Mouse (Mus musculus): ENCODE results near the gene Ube2l3.

Ube2l3 gene

GRCm38 (mm10) chr16:17146772-17147235, 55.6 kb downstream of the Ube2l3 start, which contains the start of gene Ccdc116:
Gene Ccdc116 (minus strand): TSS chr16:17147229.
- peak; percentile 93 for DNase-seq

DNA sequence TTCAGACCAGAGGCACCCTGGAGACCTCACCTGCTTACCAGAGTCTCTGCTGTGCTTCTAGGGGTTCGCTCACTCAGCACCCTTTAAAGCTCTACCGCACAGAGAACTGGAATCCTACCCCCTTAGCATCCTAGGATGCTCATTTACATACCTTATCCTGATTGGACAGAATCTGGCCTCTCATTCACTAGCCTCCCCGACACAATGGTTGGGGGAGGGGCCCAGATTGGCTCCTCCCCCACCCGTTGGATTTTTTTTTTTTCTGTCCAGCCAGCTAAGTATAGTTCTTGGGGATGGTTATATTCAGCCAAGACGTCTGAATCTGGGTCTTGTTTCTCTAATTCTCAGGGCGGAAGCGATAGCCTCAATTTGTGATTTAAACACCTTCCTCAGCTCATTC, 58.1 kb downstream of the Ube2l3 start, which contains the start of gene Ydjc:
Gene Ydjc (plus strand): TSS at position 283 of the 400 bp plus-strand sequence.
- peak; percentile 72 for DNase-seq

- DNase-seq = no peak
Observed at GRCm38 (mm10) chr16:17137355-17137754, 65.1 kb downstream of the Ube2l3 start.

DNA sequence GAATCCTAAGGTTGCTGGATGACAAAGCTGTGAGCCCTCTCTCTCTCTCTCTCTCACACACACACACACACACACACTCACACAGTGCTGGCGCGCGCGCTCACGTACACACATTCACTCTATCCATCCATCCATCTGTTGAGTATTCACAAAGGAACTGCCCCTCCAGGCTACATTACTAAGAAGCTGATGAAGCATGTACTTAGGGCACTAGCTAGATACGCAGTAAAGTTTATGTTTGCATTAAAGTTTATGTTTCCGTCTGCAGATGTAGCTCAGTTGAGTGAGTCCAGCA, 69.6 kb downstream of the Ube2l3 start:
- DNase-seq = peak; percentile 48

- peak; percentile 99 for DNase-seq
Observed at GRCm38 (mm10) chr16:17132089-17132905, 70.2 kb downstream of the Ube2l3 start, which contains the start of gene Sdf2l1. Gene Sdf2l1 (minus strand): TSS chr16:17132383.

- DNase-seq = no peak
Observed at GRCm38 (mm10) chr16:17131191-17132088, 71.0 kb downstream of the Ube2l3 start.

DNA sequence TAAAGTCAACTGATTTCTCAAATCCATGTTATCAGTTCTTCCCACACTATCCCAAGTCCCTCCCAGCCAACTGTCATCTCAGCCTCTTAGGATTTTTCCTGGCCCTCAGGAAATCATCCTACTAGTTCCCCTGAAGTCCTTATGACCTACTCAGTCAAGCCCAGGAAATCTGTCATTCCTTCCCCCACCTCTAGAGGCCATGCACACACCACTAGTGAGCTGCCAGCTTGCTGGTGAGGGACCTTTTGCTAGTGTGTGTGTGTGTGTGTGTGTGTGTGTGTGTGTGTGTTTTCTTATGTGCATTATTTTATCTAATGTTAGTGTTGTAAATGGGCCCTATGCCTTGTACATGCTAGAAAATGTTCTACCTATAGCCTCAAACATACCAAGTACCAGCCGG, 75.2 kb downstream of the Ube2l3 start:
- DNase-seq = peak; percentile 72

GRCm38 (mm10) chr16:17124871-17125520, 77.5 kb downstream of the Ube2l3 start, which contains the start of gene 2610318N02Rik:
Gene 2610318N02Rik (minus strand): TSS chr16:17125167.
- DNase-seq = peak; percentile 94

DNA sequence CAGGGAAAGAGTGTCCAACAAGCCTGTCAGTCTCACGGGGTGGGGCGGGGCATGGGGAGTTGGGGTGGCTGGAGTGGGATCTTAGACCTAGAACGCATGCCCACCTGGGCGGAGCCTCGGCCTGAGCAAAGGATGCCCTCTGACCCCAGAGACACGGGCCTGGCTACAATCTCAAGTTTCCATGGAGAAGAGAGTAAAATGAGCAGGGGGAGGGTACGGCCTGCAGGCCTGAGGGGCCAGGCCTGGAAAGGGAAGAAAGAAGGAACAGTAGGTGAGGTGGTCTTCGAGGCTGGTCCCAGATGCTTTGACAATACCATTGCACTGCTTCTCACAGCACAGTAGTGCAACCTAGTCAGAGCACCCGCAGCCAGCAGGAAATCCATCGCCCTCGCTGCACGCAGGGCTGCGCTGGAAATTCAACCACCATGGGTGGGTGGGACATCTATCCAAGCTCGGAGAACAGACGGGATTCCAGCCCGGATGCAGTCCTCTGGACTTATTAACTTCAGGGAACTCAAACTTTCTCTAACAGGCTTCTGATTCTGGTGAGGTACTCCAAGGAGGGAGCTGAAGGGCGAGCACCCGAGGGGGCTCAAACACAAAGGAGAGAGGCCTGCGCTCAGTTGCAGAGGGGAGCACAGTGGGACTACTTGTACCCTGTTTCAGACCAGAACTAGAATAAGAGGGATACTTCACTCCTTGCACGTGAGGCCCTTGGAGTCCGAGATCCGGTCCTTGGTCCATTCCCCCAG, 78.2 kb downstream of the Ube2l3 start:
- DNase-seq = peak; percentile 66

DNA sequence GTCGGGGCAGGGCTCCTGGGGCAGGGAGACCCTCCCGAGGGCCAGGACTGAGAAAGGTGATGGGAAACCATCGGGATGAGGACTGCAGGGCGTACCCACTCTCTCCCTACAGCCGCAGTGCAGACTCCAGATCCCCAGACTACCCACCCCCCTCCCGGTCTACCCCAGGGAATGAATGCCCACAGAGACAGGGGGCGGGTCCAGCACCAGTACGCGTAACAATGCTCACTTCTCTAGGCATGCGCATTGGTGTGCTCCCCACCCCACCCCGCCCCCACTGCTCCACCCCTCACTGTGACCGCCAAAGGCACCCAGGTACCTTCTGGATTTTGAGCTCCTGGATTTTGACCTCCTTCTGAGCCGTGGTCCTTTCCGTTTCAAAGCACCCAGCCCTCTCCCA, 80.9 kb downstream of the Ube2l3 start:
- no peak for DNase-seq

DNA sequence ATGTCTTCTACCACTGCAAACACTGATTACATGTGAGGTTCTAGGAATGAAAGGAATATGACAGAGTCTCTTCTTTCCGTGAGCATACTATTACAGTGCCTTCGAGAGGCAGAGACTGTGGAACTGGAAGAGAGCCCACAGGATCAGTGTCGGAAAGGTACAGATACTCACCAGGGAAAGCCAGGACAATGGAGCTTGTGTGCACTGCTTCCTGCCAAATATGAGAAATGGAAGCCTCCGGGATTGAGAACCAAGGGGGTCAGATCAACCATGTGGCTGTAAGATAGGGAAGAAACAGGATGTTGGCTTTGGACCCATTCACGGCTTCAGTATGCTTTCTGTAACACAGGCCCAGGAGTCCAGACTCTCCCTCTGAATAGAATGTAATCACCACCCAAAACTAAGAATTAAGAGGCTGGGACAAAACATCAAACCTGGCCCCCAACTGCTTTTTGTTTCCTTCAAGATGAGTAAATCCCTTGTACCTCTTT, 85.1 kb downstream of the Ube2l3 start:
- no peak for DNase-seq

GRCm38 (mm10) chr16:17110771-17111743, 91.4 kb downstream of the Ube2l3 start, which contains the start of gene Ppil2:
Gene Ppil2 (minus strand): TSS chr16:17111257.
- peak; percentile 91 for DNase-seq

DNA sequence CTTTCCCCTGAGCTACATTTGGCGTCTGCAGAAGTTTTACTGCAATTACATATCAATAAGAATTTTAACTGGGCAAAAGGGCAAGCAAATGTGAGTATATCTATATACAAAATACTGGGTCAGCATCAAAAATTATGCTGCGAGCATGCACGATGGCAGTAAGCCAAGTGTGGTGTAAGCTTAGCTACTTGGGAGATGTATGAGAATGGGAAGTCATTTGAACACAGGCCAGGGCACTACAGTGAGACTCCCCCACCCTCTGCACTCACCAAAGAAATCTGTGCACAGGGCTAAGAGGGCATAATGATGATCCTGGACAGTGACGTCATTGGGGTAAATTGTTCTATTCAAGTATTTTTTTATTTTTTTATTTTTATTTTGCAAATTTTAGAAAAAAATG, 97.8 kb downstream of the Ube2l3 start:
- no peak for DNase-seq

GRCm38 (mm10) chr16:17102630-17103220, 99.7 kb downstream of the Ube2l3 start:
- no peak for DNase-seq

Data from retina, postnatal 1 day (tissue).